Mouse (Mus musculus) lung, postnatal 0 days (tissue): ENCODE measurements around the gene Prr32. TPM values are rescaled to one million over a fixed set of nuclear protein-coding genes. Genes with fewer than 3 reads are reported as not detected.

Source experiments
- ATAC-seq: fragments of 200-750 bp; cut with Nextera tagmentation; 2 replicates; pipeline ENCODE4 v1.8.0; 2017; ENCODE audit warnings: moderate library complexity
- DNase-seq: peaks from one replicate; pipeline ENCODE4 v3.0.0-alpha.2; 2016; ENCODE audit warnings: low spot score
- H3K27ac ChIP-seq: fragments of 300-500 bp; sonication (generic); 2 replicates; pipeline ENCODE4 v1.5.1; 2014; ENCODE audit warnings: antibody characterized with exemption, mild to moderate bottlenecking, low read length, mixed read lengths
- H3K27me3 ChIP-seq: fragments of 300-500 bp; sonication (generic); replicated peaks from 2 replicates; pipeline ENCODE4 v1.6.1; 2014; ENCODE audit warnings: low read length, mixed read lengths; ENCODE audit not compliant: insufficient read depth
- H3K36me3 ChIP-seq: fragments of 300-500 bp; sonication (generic); 2 replicates; pipeline ENCODE4 v1.6.1; 2014; ENCODE audit warnings: low read length, mixed read lengths; ENCODE audit not compliant: insufficient read depth
- H3K4me1 ChIP-seq: fragments of 300-500 bp; sonication (generic); 2 replicates; pipeline ENCODE4 v1.6.1; 2014; ENCODE audit warnings: antibody characterized with exemption, low read depth, low read length, mixed read lengths; ENCODE audit not compliant: insufficient read depth
- H3K4me2 ChIP-seq: fragments of 300-500 bp; sonication (generic); replicated peaks from 2 replicates; pipeline ENCODE4 v1.6.1; 2014; ENCODE audit warnings: low read depth, mild to moderate bottlenecking, low read length, moderate library complexity, mixed read lengths
- H3K4me3 ChIP-seq: fragments of 300-500 bp; sonication (generic); 2 replicates; pipeline ENCODE4 v1.5.1; 2014; ENCODE audit warnings: low read depth, low read length
- H3K9ac ChIP-seq: fragments of 300-500 bp; sonication (generic); replicated peaks from 2 replicates; pipeline ENCODE4 v1.6.1; 2014; ENCODE audit warnings: low read depth, mild to moderate bottlenecking
- H3K9me3 ChIP-seq: fragments of 300-500 bp; sonication (generic); 2 replicates; pipeline ENCODE4 v1.6.1; 2016; ENCODE audit warnings: low read length, mixed read lengths
- CTCF ChIP-seq: IDR thresholded peaks from 2 replicates; pipeline ENCODE4 v1.5.1; 2016; ENCODE audit warnings: antibody characterized with exemption, mild to moderate bottlenecking
- EP300 ChIP-seq: IDR thresholded peaks from 2 replicates; pipeline ENCODE4 v1.6.1; 2016; ENCODE audit warnings: antibody characterized with exemption, mild to moderate bottlenecking, control low read depth
- WGBS: fragments of 180-500 bp; shearing (Covaris S2); extraction: QIAGEN DNeasy Blood & Tissue Kit; methylation state at CpG from one replicate; pipeline ENCODE4 v1.1.7; 2014; 5-methylcytosine and 5-hydroxymethylcytosine counted together
- polyA plus RNA-seq: library from polyadenylated mRNA; unstranded; fragments of >200 nt; fragmentation: Nextera tagmentation; extraction: Ambion mirVana; gene quantifications from 2 replicates; pipeline ENCODE4 v1.2.1, GENCODE M21; 2015

The Prr32 gene
- polyA plus RNA-seq, result not detected in 2 replicates

DNA sequence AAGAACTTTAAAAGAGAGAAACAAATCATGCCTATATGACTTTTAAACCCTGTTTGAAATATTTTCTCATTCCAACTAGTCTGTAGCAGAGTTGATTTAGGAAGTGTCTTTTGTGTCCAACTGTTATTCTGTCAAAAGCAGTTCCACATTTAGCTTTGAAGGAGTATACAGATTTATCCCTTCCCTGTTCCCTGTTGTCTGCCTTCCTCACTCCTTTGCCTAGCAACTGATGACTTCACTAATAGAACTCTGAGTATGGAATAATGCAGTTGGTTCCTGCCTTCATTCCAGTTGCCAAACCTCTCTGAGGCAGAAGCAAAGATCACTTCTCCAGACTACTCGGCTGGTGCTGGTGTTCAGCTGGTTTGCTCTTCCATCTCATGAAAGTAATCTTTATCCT is at the start of gene Prr32:
Gene Prr32 (plus strand): TSS at position 301 of the 400 bp plus-strand sequence.
- Histone ChIP-seq H3K4me1 (no peaks in the 10 kb centered on the region), H3K36me3 (no peaks in the 10 kb centered on the region), H3K4me2 (no peak within 1 kb of the TSS), H3K4me3 (no peak within 1 kb of the TSS), H3K9ac (no peak within 1 kb of the TSS), H3K27ac (no peak within 1 kb of the TSS), H3K27me3 (no peaks in the 10 kb centered on the region), H3K9me3 (no peaks in the 10 kb centered on the region)
- WGBS, result 70% methylated on average over 1 of the region's 1 CpGs
- no peak for TF ChIP-seq EP300
- no peak for TF ChIP-seq CTCF
- DNase-seq, result no peak
- ATAC-seq, result no peak
